Mouse (Mus musculus): ENCODE measurements at regions not wholly inside any gene's neighbourhood (a gene's known extent, or its start where the extent isn't known, plus 50 kb on each side); places are given as distances from the start of the nearest gene placed in this dataset.

- no peak for DNase-seq (ENCODE audit: extremely low spot score, low read depth, low spot score)
Observed at GRCm38 (mm10) chr16:55691069-55691468, 147.6 kb downstream of the Nfkbiz start.

GRCm38 (mm10) chr16:55663946-55664345, 174.8 kb downstream of the Nfkbiz start:
- DNase-seq (ENCODE audit: extremely low spot score, low read depth, low spot score) = no peak

DNA sequence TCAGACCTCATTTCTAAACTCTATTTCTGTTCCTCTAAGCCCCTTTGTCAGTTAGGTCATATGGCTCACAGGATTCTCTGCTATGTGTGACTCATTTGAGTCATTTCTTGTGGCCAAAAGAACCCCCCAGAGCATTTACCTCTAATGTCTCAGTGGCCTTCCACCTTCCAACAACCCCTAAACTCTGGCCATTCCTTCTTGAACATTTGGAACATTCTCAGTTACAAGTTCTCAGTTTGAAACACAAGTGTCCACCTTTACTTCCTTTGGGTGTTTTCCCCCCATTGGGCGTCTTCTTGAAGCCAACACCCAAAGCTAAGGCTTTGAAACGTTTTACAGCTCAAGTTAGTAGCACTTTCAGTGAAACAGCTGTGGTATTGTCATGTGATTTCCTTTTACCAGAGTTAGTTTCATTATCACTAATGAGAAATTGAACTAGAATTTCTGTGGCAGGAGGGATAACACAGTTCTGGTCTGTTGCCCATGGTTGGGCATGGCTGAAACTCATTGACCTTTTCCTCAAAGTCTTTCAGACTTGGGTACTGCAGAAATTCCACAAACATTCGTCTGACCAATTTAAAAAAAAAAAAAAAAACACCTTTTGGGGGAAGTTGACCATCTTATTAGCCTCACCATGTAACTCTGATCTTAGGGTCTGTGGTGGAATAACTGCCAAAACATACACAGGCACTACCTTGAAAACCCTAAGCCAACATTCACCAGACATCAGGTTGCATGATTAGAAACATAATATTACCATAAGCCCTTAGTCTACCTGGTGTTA, 201.8 kb downstream of the Nfkbiz start:
- DNase-seq (ENCODE audit: extremely low spot score, low read depth, low spot score) = no peak

DNA sequence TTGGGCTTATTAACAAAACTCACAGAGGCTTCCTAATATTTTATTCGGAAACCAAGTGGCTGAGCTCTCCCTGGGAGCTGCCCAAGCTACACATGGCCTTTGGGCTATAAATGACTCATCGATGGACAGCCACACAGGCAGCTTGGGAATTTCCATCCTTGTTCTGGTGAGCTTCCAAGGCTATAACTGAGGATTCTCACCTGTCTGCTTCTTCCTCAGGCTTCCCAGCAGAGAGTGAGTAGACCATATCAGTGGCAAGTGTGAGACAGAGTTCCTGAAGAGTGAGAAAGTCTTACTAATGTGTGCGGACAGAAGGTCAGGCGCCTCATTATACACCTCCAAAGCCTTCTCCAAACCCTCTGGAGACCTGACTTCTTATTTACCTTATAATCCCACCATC, 202.5 kb downstream of the Nfkbiz start:
- DNase-seq (ENCODE audit: extremely low spot score, low read depth, low spot score) = no peak

GRCm38 (mm10) chr16:55634691-55635090, 204.0 kb downstream of the Nfkbiz start:
- DNase-seq (ENCODE audit: extremely low spot score, low read depth, low spot score) = no peak

DNA sequence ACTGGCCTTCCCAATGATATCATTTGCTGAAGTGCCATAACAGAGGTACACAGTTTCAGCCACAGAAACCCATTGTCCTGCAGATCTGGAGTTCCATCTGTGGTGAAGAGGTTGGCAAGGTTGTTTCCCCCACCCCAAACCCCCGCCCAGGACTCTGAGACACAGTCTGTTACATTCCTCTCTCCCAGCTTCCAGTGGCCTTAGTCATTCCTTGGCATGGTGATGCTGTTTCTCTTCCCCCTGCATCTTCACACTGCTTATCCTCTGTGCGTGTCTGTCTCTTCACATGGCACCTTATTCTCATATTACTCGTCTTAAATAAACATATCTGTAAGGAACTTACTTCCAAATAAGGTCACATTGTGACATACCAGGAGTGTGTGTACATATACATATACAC, 206.5 kb downstream of the Nfkbiz start:
- DNase-seq (ENCODE audit: extremely low spot score, low read depth, low spot score) = no peak

DNA sequence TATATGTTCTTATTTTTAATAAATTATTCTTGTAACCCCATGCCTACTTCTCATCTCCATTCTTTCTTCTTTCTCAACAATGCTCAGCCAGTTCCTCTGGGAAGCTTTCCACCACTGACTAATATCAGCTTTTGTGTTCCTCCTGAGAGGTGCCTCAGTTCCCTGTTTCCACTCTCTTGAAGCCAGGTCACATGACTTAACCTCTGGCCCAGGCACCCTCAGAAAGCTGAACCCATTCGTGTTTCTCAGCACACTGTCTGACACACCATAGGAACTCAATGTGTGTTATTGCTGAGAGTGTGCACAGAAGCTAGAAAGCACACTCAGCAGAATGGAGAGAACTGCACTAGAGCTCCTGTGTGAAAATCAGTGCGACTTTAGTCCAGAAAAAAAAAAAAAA, 207.1 kb downstream of the Nfkbiz start:
- no peak for DNase-seq (ENCODE audit: extremely low spot score, low read depth, low spot score)

GRCm38 (mm10) chr16:55631048-55631447, 207.7 kb downstream of the Nfkbiz start:
- no peak for DNase-seq (ENCODE audit: extremely low spot score, low read depth, low spot score)

DNA sequence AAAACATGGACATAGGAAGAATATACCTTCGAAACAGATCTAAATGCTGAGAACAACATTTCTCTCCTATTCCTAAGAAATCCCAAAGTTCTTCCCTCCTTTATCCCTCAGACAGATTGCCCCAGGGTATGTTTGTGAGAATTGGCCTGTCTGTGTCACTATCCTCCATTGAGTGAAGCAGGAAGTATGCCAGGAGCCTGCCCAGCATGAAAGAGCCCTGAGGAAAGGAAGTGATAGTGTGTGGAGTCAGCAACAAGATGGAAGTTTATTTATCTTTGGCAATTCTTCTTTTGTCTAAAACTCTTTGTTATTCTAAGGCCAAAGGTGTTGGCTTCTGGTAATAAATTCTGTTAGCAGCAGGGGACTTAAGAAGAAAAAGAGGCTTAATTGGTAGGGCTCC, 211.2 kb downstream of the Nfkbiz start:
- DNase-seq (ENCODE audit: extremely low spot score, low read depth, low spot score) = no peak

- DNase-seq (ENCODE audit: extremely low spot score, low read depth, low spot score) = no peak
Observed at GRCm38 (mm10) chr16:55623422-55623821, 215.3 kb downstream of the Nfkbiz start.

- DNase-seq (ENCODE audit: extremely low spot score, low read depth, low spot score) = no peak
Observed at GRCm38 (mm10) chr16:55619731-55620130, 219.0 kb downstream of the Nfkbiz start.

DNA sequence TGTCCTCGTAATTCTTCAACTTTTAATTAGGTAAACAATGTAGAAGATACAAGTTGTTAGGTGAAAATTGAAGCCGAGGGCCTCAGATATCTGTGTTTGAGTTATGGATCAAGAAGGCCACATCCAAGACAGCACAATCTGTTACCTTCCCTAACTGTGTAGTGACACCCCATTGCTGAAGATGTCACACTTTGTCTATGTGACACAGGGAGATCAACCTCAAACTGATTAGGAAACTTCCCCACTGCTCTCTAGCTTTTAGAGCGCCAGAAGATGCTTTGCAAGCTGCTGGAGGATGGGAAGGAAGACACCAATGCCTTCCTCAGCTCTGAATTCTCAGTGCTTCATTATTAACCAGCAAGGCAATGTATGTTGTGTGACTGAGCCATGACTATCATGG, 220.7 kb downstream of the Nfkbiz start:
- DNase-seq (ENCODE audit: extremely low spot score, low read depth, low spot score) = no peak

DNA sequence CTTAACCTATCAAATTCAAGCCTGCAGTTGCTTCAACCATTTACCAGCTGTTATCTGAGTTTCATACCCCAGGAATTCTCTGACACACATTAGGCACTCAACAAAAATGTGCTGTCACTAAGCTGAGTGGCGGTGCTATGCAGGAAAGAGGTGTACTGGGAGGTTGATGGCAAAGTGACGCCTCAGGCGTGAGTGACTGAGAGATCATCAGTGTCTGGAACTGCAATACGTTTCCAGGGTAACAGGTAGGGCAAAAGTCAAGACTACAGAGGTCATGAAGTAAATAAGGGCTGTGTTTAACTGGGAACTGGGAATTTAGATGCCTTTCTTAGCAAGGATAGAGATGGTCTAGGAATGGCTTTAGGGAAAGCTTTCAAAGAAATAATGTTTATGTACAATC, 221.2 kb downstream of the Nfkbiz start:
- DNase-seq (ENCODE audit: extremely low spot score, low read depth, low spot score) = no peak

- DNase-seq (ENCODE audit: extremely low spot score, low read depth, low spot score) = no peak
Observed at GRCm38 (mm10) chr16:55616408-55617120, 222.1 kb downstream of the Nfkbiz start.

DNA sequence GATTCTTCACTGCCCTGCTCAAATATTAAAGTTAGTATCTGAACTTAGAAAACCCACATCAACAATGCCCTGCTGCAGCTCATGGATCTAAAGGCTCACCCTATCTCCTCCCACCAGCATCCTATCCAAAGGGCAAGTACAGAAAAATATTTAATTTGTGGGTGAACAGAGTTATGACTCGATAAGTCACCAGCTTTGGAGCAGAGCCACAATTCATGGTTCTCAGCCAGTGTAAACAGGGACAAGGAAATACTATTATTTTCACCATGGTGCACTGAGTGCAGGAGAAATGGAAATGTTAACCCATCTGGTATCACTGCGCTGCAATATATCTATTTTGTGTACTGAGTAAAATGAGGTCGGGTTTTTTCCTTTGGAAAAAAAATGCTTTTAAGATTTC, 225.8 kb downstream of the Nfkbiz start:
- DNase-seq (ENCODE audit: extremely low spot score, low read depth, low spot score) = no peak

DNA sequence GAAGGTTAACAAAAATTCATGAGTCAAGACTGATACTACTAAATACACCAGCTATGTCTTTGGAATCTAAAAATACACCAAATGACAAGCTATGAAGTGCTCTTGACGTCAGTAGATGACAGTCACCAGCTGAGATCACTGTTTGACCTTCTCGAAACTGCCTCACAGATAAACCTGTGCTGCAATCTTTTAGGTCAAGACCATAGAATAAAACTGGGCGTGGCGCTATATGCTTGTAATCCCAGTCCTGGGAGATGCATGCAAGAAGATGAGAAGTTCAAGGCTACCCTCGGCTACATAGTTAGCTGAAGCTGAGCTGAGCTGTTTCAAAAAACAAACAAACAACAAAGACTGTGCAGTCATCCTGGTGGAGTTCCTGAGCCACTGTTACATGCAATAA, 226.7 kb downstream of the Nfkbiz start:
- no peak for DNase-seq (ENCODE audit: extremely low spot score, low read depth, low spot score)

DNA sequence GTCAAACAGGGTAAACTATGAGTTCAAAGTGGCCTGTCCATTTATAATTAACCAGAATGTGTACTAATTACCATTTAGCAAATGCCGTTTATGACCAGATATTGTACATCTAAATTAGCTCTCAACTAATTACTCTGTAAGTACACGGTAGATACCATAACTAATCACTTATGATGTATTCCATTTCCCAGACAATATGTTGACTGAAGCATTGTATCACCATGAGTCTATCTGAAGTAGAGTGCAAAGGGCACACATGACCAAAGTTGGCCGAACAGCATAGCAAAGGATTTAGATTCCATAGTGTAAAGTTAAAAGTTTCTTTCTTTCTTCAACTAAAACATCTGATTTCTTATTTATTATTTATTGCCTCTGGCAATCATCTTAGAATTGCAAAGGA, 227.5 kb downstream of the Nfkbiz start:
- DNase-seq (ENCODE audit: extremely low spot score, low read depth, low spot score) = no peak

- no peak for DNase-seq (ENCODE audit: extremely low spot score, low read depth, low spot score)
Observed at GRCm38 (mm10) chr16:55608361-55608760, 230.3 kb downstream of the Nfkbiz start.

- no peak for DNase-seq (ENCODE audit: extremely low spot score, low read depth, low spot score)
Observed at GRCm38 (mm10) chr16:55606447-55607239, 232.1 kb downstream of the Nfkbiz start.

DNA sequence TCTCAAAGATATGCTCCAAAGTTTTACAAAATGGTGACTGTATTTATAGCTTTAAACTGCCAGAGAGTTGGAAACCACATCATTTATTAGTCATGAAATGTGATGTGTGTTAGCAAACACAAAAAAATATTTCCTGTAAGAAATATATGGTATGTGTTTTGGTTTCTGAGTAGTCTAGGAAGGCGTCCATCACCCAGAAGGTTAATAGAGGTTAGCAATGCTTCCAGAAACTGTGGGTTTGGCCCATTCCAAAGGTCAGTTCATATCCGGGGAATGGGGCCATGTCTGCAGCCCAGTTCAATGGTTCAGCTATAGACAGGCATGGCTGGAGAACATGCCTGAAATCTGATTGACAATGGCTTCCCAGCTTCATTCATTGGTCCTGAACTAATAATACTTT, 235.1 kb downstream of the Nfkbiz start:
- no peak for DNase-seq (ENCODE audit: extremely low spot score, low read depth, low spot score)

GRCm38 (mm10) chr16:55589382-55589956, 249.2 kb downstream of the Nfkbiz start:
- no peak for DNase-seq (ENCODE audit: extremely low spot score, low read depth, low spot score)
